Mouse (Mus musculus) E14TG2a.4 (cell line): ENCODE data around the gene Omg.

Source experiments
- CTCF ChIP-seq: conservative IDR thresholded peaks from 2 replicates; pipeline ENCODE4 v1.5.1; 2014; ENCODE audit warnings: low read length
- NANOG ChIP-seq: IDR thresholded peaks from 2 replicates; pipeline ENCODE4 v1.6.1; 2014; ENCODE audit warnings: borderline replicate concordance, low read length, mixed read lengths
- POU5F1 ChIP-seq: IDR thresholded peaks from 2 replicates; pipeline ENCODE4 v1.6.1; 2014; ENCODE audit warnings: low read length, borderline replicate concordance

GRCm38 (mm10) chr11:79484721-79485120 is 19.2 kb downstream of the Omg start:
- TF ChIP-seq CTCF (no peak), NANOG (no peak), POU5F1 (no peak)
